Mouse (Mus musculus): ENCODE measurements around the gene Slfn9.

DNA sequence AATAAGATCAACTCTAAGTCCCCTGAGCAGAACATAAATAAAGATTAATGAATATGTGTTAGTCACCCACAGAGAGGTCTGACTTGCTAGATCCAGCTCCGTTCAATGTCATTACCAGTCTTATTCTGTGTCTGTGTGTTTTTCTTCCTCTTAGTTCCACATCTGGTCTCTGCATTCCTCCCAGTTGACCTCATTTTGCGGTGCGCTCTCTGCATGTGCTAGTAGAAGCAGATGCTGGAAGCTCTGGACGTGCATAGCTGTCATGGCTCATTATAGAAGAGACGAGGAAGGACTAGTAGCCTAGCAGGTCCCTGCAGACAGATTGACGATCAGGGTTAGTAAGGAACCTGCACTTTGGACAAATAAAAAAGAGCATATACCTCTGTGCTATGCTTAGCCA, 48.3 kb downstream of the Slfn9 start:
- TF ChIP-seq GATA1 (IDR thresholded peaks at IDR 0.05; ENCODE audit: borderline replicate concordance, low read length) (no peak), FLI1 (IDR thresholded peaks at IDR 0.05; ENCODE audit: low read length) (no peak)
